Mouse (Mus musculus) WW6 (cell line): ENCODE measurements at regions not wholly inside any gene's neighbourhood (a gene's known extent, or its start where the extent isn't known, plus 50 kb on each side); places are given as distances from the start of the nearest gene placed in this dataset.

Experiments
- DNase-seq: peaks from one replicate; pipeline ENCODE4 v3.0.0-alpha.2; 2013; ENCODE audit warnings: low read depth, low spot score

GRCm38 (mm10) chr5:129429897-129430296, 71.1 kb upstream of the Sfswap start:
- no peak for DNase-seq

DNA sequence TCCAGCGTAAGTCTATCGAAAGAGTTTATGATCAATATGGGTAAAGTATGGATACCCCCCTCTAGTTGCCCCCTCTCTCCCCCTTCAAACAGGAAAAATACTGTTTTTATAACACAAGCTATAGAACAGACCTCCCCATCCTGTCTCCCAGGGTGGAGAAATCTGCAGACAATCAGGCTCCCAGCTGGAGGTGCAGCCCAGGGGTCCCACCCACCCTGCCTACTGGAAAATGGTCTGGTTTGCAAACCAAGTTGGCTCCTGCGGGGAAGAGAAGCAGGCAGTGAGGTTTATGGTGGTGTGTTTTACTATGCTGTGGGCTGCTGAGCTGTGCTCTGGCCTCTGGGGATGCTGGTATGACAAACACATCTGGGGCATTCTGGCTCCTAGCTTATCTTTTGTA, 70.7 kb upstream of the Sfswap start:
- DNase-seq = no peak

- no peak for DNase-seq
Observed at GRCm38 (mm10) chr5:129449931-129450573, 51.0 kb upstream of the Sfswap start.
